Mouse (Mus musculus) T-helper 1 cell (primary cell): ENCODE data around the gene Cib4.

Source experiments
- in situ Hi-C: fragments of 300-600 bp; cut with MboI, MseI; formaldehyde crosslinking; loops from one replicate; pipeline ENCODE4 v1.15.1; 2025; ENCODE audit warnings: high pct_unique_total_duplicates

Cib4 gene

DNA sequence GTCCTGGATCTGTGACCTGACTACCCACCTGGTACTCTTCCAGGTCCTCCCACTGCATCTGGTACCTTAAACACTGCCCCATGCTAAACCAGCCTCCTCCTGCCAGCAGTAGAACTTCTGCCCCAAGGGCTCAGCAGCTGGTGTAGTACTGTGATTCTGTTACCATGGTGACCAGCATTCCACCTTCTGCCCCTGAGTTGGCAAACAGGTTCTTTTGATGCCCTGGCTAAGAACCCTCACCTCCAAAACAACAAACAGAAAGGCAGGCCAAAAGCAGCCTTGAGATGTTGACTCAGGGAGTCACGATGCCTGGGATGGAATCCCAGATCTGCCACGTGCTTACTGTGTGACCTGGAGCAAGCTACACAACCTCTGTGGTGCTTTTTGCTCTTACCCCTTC lies at the start of gene Cib4:
TSS of gene Cib4 (minus strand) at position 139 of the 400 bp plus-strand sequence.
- in situ Hi-C loops = no loop called here

GRCm38 (mm10) chr5:30594953-30595560 lies 49.4 kb upstream of the Cib4 start:
- in situ Hi-C loops = no loop called here

DNA sequence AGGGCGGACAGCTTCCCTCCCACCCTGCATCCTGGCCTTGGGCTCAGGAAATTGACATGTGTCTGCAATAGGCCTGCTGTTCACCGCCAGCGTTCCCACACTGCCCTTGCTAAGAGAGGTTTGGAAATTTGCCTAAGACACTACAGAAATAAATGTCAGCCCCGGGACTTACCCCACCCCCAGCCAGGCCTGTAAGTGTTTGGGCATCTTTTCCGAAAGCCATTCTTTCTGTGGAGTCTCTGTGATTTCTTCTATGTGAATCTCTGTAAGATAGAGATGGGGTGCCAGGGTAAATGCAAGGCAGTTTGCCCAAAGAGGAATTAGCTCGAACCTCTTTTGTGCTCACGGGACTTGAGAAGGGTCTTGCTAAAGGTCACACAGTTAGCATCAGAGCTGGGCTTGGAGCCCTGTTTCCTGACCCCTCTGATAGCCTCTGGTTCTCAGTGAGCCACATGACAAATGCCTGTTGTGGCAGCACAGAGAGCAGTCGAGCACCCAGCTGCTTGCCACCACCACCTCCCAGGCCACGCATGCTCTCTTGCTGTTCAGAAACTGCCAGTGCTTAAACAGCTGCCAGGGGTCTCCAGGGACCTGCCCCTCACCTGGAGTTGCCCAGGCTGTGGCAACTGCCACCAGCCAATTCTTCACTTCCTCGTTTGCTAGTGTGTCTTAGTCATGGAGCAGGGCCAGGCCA lies 48.3 kb upstream of the Cib4 start:
- in situ Hi-C loops = no loop called here

- in situ Hi-C loops = no loop called here
Measured at GRCm38 (mm10) chr5:30593360-30593759, 47.7 kb upstream of the Cib4 start.

GRCm38 (mm10) chr5:30592279-30592980 lies 46.8 kb upstream of the Cib4 start:
- in situ Hi-C loops = no loop called here

DNA sequence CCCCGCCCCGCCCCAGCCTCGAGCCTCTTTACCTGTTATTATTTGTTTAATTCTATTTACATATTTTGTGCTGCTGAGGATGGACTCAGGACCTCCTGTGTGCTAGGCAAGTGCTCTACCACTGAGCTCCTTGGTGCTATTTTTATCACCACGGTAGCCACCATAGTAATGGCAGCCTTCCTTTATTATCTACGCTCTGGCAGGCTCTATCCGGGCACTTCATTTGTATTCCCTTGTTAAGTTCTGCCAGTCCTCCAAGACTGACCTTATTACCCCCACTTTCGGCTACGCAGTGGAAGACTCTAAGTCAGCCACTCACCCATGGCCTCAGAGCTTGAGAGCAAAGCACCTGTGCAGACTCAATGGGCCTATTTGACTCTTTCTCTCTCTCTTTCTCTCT lies 46.1 kb upstream of the Cib4 start:
- in situ Hi-C loops = no loop called here

DNA sequence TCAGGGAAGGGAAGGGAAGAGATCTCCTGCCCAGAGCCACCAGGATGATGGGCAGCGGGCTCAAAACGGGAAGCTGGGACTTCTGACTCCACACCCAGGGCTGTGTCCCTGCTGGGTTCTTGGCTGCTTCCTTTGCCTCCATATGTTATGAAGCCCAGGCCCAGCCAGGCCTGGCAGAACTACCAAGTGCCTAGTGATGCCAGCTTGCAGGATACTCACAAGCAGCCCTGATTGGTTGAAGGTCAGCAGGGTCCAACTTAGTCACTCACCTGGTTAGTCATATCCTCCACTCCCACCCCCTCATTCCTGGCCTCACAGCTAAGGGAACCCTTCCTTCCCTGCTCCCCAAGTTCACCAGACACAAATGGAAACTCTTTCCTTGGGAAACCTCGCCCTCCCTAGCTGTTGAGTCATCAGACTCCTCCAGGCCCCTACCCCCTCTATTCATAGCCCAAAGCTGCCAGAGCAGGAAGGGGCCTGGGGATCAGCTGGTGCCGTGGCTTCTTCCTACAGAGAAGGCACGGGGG lies 45.6 kb upstream of the Cib4 start:
- in situ Hi-C loops = no loop called here

DNA sequence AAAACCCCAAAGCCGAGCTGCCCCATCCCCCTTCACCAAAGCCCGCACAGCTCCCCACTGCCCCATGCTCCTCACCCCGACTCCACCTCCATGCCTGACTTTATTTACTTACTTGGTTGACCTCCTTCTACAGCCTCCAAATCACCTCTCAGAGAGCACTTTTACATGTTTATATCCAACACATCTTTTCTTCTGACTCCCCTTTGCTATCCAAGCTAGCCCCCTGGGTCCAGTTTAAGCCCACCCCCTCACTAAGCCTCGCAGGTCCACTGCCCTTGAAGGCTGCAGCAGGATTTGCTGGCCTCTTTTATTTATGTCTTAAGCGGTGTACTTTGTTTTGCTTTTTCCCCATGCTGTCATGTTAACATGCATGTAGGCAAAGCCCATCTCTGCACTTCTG lies 44.6 kb upstream of the Cib4 start:
- in situ Hi-C loops = no loop called here

- in situ Hi-C loops = no loop called here
Measured at GRCm38 (mm10) chr5:30589546-30589945, 43.9 kb upstream of the Cib4 start.

GRCm38 (mm10) chr5:30589069-30589468 lies 43.4 kb upstream of the Cib4 start:
- in situ Hi-C loops = no loop called here

DNA sequence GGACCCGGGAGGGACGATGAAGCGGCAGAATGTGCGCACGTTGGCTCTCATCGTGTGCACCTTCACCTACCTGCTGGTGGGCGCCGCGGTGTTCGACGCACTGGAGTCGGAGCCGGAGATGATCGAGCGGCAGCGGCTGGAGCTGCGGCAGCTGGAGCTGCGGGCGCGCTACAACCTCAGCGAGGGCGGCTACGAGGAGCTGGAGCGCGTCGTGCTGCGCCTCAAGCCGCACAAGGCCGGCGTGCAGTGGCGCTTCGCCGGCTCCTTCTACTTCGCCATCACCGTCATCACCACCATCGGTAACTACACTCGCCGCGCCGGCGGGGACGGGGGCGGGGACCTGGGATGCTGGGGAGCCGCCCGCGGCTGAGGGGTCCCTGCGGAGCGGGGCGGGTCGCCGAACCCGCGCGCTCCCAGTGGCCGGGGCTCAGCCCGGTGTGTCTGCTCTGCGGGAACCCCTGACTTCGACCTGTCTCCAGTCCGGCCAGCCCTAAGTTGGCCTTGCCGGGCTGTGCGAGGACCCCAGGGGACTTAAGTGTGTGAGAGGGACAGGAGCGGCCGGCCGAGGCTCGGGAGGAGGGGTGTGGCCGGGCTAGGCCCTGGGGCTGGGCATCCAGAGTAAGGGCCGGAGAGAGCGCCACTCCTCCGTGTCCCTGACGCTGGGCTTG lies 42.8 kb upstream of the Cib4 start:
- in situ Hi-C loops = no loop called here

GRCm38 (mm10) chr5:30587681-30588300 lies 42.2 kb upstream of the Cib4 start, which contains the start of gene Kcnk3:
Gene Kcnk3, plus strand, starts transcription at chr5:30588170.
- in situ Hi-C loops = no loop called here

DNA sequence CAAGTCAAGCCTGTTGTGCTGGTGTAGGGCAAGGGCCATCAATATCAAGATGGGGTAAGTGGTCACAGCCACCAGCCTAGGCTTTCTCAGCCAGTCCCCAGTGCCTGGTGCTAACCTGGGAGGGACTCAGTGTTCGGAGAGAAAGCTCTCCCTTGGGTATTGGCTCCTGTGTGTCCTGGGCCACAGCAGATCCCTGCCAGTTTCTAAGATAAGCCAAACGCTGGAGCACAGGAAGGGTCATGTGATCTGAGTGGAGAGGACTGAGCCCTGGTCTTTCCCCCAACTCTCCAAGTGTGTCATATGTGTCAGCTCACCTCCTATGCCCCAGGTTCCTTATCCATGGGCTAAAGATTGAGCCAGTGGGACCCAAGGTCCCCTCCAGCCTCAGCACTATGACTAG lies 41.5 kb upstream of the Cib4 start:
- in situ Hi-C loops = no loop called here

GRCm38 (mm10) chr5:30586616-30587015 lies 41.0 kb upstream of the Cib4 start:
- in situ Hi-C loops = no loop called here

DNA sequence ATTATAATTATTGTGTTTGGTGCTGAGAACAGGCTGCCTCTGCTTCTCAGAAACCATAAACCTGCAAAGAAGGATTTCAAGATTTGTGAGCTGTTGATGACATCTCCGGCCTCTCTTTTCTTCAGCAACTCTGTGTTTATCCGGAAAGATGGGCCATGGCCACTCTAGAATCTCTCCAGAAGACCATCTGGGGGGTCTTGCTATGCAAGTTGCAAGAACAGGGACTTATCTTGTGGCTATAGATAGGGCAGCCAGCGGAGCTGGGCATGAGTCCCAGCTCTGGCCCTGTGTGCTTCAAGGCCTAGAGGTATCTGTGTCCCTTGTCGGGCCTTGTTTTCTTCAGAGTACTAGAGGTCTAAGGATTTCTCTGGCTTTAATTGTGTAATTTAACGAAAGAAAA lies 36.4 kb upstream of the Cib4 start:
- in situ Hi-C loops = no loop called here

DNA sequence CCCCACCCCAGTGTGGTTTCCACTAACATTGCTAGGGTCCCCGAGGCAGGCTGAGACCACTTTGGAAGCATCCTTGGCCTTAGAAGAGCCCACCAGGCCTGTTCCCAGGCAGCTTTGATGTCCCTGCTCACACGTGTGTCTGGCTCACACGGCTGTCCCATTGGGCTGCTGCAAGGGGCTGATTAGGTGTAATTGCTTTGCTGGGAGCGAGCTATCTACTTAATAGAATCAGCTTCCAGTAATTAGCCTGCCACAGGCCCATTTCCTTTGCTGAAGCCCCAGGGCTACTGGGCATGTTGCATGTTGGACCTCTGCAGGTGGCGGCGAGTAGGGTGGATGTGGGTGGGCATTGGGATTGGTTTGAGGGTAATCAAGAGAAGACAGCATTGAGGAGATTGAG lies 35.1 kb upstream of the Cib4 start:
- in situ Hi-C loops = no loop called here

- in situ Hi-C loops = no loop called here
Measured at GRCm38 (mm10) chr5:30578445-30579080, 32.9 kb upstream of the Cib4 start.

DNA sequence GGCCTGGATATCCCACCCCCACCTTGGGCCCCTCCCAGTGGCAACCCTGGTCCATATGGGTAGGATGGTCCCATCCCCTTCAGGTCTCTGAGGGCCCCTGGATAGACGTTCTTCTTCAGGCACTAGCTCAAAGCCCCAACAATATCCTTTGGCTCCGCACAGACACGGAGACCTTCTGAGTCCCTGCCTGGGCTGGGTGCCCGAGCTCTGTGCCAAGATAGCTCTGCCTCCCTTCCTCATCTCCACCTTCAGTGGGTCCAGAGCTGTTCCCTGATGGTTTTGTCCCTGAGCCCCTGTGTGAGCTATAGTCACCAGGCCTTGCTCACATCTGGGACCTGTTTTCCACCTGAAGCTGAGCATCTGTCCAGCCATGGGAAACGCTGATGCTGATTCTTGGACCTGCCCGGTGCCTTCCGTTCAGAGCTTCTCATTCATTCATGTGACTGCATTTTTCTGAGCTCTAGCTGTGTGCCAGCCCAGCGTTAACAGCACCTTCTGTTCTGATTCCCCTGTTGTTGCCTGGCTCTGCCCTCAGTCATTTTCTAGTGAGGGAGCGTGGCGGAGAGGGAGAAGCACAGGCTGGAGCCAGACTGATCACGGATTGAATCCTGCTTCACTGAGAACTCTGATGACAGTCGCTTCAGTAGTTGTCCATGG lies 32.1 kb upstream of the Cib4 start:
- in situ Hi-C loops = no loop called here

DNA sequence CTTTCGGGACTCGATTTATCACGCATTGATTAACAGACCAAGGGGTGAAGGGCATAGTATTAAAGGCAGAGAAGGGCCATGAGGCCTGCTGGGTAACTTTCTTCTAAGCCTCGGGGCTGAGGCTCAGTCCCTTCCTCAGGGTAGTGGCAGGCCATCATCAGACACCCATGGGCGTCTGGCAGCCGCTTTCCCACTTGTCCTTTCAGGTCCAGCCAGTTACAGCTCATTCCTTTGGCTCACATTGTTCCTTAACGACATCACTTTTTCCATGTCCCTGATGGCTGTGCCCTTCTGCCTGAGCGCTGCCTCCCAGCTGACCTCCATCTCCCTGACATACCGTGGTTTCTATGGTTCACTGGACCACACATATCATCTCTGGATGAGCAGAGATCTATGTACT lies 31.6 kb upstream of the Cib4 start:
- in situ Hi-C loops = no loop called here

GRCm38 (mm10) chr5:30576233-30576632 lies 30.6 kb upstream of the Cib4 start:
- in situ Hi-C loops = no loop called here

DNA sequence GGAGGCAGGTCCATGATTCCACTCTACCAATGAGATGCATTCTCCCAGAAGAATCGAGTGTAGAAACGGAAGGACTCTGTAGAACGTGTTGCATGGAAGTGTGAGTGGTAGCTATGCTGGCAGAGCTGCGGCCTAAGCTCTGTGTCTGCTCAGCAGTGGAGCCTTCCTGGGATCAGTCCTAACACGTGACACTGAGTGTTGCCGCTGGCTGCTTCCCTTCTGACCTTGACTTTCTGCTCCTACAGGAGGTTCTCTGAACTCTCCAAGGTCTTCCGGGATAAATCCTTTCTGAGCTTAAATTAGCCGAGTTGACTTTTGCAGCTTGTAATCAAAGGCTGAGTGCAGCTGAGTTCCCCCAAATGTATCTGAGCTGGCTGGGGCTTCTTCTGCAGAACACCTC lies 28.7 kb upstream of the Cib4 start:
- in situ Hi-C loops = no loop called here
